Mouse (Mus musculus) spleen, postnatal 36 days (tissue): ENCODE data around the gene Dgat2l6.
A peak's percentile ranks its signal among the peaks of the same experiment; 100 is the strongest.

Source experiments
- DNase-seq, 2 experiments: peaks; one replicate each; pipeline ENCODE4 v3.0.0; 2022; ENCODE audit warnings: low spot score in 2 of 2, mixed read lengths in 1 of 2

Gene Dgat2l6

GRCm38 (mm10) chrX:100524471-100524870 lies at the start of gene Dgat2l6:
TSS of gene Dgat2l6 (plus strand) at chrX:100524838.
- no peak for DNase-seq

GRCm38 (mm10) chrX:100475569-100476223 lies 48.9 kb upstream of the Dgat2l6 start:
- no peak for DNase-seq

DNA sequence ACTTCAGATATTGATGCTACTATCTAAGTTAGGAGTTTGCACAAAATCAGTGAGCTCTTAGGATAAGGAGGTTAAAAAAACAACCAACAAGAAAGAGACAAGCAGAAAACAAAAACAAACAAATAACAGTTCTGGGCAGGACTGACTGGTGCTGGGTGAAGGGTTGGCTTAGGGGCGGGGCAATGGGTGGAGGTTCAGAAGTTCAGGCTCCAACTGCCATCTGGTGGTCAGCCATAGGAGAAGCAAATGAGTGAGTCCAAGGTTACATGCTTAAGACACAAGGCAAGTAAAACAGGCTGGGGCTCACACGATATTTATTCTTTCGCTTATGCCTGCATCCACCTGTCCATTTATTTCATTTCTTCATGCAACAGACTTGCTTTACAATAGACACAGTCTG lies 44.3 kb upstream of the Dgat2l6 start:
- DNase-seq, result peak; percentile 54 to 64

GRCm38 (mm10) chrX:100493500-100494067 lies 31.1 kb upstream of the Dgat2l6 start:
- no peak for DNase-seq

DNA sequence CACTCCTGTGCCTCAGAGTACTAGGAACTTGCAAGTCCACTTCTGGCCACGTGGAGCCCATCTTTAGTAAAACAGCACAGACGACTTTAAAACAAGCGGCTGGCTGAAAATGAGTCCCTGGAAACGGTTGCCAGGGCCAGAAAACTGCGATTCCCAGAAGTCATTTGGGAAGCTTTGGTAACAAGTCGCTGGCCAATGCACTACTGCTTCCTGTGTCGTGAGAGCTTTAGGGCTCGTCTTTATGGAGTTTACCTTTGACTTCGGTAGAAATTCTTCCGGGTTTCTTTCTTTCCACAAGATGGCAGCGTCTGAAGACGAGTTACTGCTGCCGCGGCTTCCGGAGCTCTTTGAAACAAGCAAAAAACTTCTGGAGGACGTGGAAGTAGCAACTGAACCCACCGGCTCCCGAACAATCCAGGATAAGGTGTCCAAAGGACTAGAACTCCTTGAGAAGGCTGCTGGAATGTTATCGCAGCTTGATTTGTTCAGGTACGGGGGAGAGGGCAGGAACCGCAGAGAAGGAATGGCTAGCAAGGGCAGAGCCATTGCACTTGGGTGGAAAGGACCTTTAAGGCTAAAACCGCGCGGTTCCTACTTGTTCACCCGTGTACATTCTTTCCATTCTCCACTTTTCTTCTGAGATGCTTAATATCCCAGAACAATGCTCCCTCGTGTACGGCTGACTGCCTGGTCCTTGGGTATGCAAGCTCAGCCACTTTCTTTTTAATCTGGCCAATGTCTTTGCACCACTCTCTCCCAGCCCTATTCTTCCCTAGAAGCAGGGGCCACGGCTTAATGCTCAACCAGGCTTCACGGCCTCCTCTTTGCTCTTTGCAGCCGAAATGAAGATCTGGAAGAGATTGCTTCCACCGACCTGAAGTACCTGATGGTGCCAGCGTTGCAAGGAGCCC lies 30.3 kb upstream of the Dgat2l6 start, which contains the start of gene Igbp1:
Gene Igbp1 (plus strand): TSS at position 224 of the 911 bp plus-strand sequence.
- peak; percentile 78 to 80 for DNase-seq

DNA sequence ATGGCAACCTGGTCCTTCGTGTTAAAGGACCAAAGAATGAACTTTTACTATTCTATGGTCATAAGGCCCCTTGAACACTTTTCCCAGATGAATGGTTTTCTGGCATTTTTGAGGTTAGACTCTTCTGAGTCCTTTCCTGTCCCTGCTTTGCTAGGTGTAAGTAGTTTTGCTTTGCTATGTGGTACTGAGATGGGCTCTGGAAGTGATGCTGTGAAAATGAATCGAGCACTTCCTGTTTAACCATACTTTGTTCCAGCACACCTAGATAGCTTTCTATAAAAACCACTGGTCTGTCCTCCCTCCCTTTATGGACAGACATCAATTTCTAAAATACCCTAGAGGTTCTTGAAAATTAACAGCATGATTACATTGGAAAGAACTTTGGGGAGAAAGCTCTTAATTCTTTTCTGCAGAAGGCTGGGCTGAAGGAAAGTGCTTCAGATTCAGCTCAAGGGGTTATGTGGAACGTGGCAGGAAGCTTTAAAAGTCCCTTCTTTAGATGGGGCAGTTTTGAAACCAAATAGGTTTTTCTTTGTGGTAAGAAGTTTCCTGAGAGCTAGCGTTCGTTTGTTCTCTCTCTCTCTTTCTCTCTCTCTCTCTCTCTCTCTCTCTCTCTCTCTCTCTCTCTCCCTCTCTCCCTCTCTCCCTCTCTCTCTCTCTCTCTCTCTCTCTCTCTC lies 20.3 kb upstream of the Dgat2l6 start:
- no peak for DNase-seq

DNA sequence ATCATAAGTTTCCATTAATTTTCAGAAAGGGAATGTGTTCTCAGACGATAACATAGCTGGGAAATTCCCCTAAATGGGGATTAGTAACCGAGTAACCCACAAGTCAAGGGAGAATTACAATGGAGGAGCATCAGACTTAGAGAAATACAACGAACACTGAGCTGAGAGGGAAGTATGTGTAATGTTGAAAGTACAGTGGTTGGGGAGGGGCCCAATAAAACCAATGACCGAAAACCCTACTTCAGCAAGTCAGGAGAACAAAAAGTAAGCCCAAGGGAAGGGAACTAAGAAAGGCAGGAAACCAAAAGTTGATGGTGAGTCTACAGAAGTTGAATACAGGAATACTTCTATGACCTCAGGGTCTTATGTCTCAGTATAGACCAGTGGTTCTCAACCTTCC lies 16.5 kb upstream of the Dgat2l6 start:
- DNase-seq, result no peak

DNA sequence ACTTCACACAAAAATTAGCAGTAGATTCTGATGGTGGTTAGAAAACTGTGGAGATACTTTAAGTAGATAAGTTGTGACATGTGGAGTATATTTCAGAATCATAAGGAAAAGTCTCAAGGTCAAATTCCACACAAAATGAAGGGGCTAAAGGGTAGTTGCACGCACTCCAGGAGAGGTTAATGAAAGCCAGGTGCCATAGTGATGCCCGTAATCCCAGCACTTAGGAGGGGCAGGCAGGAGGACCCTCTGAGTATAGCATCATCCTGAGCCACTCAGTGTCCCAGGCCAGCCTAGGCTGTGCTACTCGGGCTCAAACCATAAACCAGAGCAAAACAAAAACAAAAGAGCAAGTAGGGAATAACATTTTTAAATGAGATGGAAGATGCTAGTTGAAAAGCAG lies 14.7 kb upstream of the Dgat2l6 start:
- DNase-seq, result no peak

DNA sequence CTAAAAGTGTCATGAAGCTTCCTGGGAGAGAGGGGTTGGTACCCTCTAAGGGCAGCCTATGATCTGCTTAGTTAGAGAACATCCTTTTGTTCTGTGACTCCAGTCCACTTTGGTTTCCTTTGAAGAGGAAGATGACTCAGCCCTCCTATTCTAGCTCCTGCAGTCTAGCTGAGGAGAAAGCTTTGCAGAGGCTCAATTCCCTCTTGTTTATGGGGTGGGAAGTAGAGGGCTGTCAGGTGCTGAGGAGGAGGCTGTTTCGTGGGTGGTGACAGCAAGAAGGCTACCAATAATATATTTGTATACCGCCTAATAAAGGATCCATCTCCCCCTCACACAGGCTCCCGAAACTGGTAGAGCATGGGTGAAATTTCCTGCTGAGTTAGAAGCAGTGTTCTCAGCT lies 8.0 kb upstream of the Dgat2l6 start:
- no peak for DNase-seq

GRCm38 (mm10) chrX:100517626-100518025 lies 7.0 kb upstream of the Dgat2l6 start:
- DNase-seq, result no peak

DNA sequence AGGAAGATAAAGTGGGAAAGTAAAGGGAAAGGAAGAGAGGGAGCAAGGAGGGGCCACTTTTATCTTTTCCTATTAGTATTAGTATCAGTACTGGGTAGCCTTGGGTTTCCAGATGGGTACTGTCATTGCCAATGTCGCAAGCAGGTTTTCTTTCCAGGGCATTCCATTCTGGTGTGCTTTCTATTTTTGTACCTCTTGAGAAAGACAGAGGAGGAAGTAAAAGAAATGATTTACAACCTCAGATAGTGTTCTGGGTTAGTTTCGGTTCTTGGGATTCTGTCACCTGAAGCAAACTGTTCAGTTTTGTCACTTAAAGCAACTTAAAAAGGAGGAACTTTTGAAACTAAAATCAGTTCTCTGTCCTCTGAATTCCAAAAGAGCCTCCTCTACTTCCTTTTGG lies 6.1 kb upstream of the Dgat2l6 start:
- no peak for DNase-seq

DNA sequence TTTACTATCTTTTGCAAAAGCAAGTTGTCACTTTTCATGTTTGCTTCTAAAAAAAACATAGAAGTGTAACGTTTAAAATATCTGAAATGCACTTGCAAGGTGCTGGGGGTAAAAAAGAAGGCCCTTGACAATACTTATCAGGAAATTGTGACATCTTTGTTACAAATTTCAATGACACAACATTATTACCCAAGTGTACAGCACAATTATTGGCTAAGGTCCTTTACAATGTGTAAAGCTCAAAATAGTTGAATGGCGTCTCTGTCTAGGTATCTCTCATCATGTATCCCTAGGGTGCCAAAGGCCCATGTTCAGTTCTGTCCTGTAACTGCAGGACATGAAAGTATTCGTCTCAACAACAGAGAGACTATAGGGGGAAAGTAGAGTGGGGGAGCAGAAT lies 31.4 kb downstream of the Dgat2l6 start:
- no peak for DNase-seq

GRCm38 (mm10) chrX:100565696-100566095 lies 41.1 kb downstream of the Dgat2l6 start:
- DNase-seq, result no peak

GRCm38 (mm10) chrX:100571951-100572350 lies 47.3 kb downstream of the Dgat2l6 start, which contains the start of gene Awat1:
TSS of gene Awat1 (plus strand) at chrX:100572251.
- no peak for DNase-seq

- no peak for DNase-seq
These were observed 70.2 kb downstream of the Dgat2l6 start, which contains the start of gene P2ry4 for GRCm38 (mm10) chrX:100594791-100595190. TSS of gene P2ry4 (minus strand) at chrX:100594869.
